Mouse (Mus musculus) megakaryocyte, embryonic 14.5 days (primary cell): Measurements from ENCODE around the gene Ociad1. TPM values are rescaled to one million over a fixed set of nuclear protein-coding genes. Genes with fewer than 3 reads are reported as not detected.

Experiments
- H3K27me3 ChIP-seq: replicated peaks from 2 replicates; pipeline ENCODE3; 2012; ENCODE audit warnings: inconsistent platforms
- H3K36me3 ChIP-seq: replicated peaks from 2 replicates; pipeline ENCODE3; 2012; ENCODE audit warnings: low read length, inconsistent platforms, mixed read lengths
- H3K4me1 ChIP-seq: 2 replicates; pipeline ENCODE4 v1.6.1; 2012; ENCODE audit warnings: inconsistent platforms
- H3K4me3 ChIP-seq: replicated peaks from 2 replicates; pipeline ENCODE3; 2012; ENCODE audit warnings: moderate library complexity, mild to moderate bottlenecking, inconsistent platforms
- H3K9me3 ChIP-seq: 2 replicates; pipeline ENCODE4 v1.6.1; 2012; ENCODE audit warnings: inconsistent platforms
- FLI1 ChIP-seq: IDR thresholded peaks from 2 replicates; pipeline ENCODE4 v1.6.1; 2012; ENCODE audit warnings: low read length, inconsistent platforms, mixed read lengths
- GATA1 ChIP-seq: IDR thresholded peaks from 3 replicates; pipeline ENCODE4 v1.6.1; 2012; ENCODE audit warnings: mixed read lengths, low read length, inconsistent platforms, borderline replicate concordance
- polyA plus RNA-seq: library from polyadenylated mRNA; stranded (reverse); fragments of >175 nt; gene quantifications from 2 replicates; pipeline ENCODE4 v1.2.3, GENCODE M21; 2012; ENCODE audit warnings: low replicate concordance; ENCODE audit not compliant: insufficient read depth

Ociad1 gene
- polyA plus RNA-seq, 1 experiment: 106 TPM

GRCm38 (mm10) chr5:73280567-73280850 lies 12.1 kb upstream of the Ociad1 start:
- Histone ChIP-seq H3K9me3 (peaks cover 13% of the 10 kb centered on the region), H3K4me1 (peaks cover 44% of the 10 kb centered on the region), H3K27me3 (peaks cover 5% of the 10 kb centered on the region), H3K36me3 (peaks cover 5% of the 10 kb centered on the region), H3K4me3 (no peak overlapping the region)
- TF ChIP-seq FLI1: no peak
- TF ChIP-seq GATA1: no peak

GRCm38 (mm10) chr5:73284046-73284445 lies 8.5 kb upstream of the Ociad1 start:
- TF ChIP-seq GATA1 (no peak), FLI1 (no peak)
- H3K36me3 ChIP-seq: peaks cover 5% of the 10 kb centered on the region

GRCm38 (mm10) chr5:73285470-73285978 lies 7.1 kb upstream of the Ociad1 start:
- no peaks in the 10 kb centered on the region for H3K27me3 ChIP-seq

More at GRCm38 (mm10) chr5:73284046-73284445, 8.5 kb upstream of the Ociad1 start:
- Histone ChIP-seq H3K4me1 (peaks cover 71% of the 10 kb centered on the region), H3K27me3 (no peaks in the 10 kb centered on the region), H3K4me3 (peak overlapping the region; percentile 38), H3K9me3 (peaks cover 9% of the 10 kb centered on the region)

GRCm38 (mm10) chr5:73286603-73287002 lies 6.0 kb upstream of the Ociad1 start:
- TF ChIP-seq GATA1 (peak; percentile 24; the same call in 1 of the 3 replicates), FLI1 (no peak)
- Histone ChIP-seq H3K36me3 (peaks cover 5% of the 10 kb centered on the region), H3K4me1 (peaks cover 73% of the 10 kb centered on the region), H3K9me3 (peaks cover 9% of the 10 kb centered on the region), H3K4me3 (peak overlapping the region; percentile 82), H3K27me3 (no peaks in the 10 kb centered on the region)

More at GRCm38 (mm10) chr5:73285470-73285978, 7.1 kb upstream of the Ociad1 start:
- Histone ChIP-seq H3K4me3 (no peak overlapping the region), H3K4me1 (peaks cover 72% of the 10 kb centered on the region), H3K9me3 (peaks cover 9% of the 10 kb centered on the region), H3K36me3 (peaks cover 5% of the 10 kb centered on the region)
- TF ChIP-seq FLI1 (no peak), GATA1 (no peak)

GRCm38 (mm10) chr5:73289900-73290299 lies 2.7 kb upstream of the Ociad1 start:
- H3K9me3 ChIP-seq: no peaks in the 10 kb centered on the region
- TF ChIP-seq FLI1 (no peak), GATA1 (no peak)
- H3K36me3 ChIP-seq: peaks cover 5% of the 10 kb centered on the region
- H3K4me3 ChIP-seq: no peak overlapping the region
- peaks cover 71% of the 10 kb centered on the region for H3K4me1 ChIP-seq
- H3K27me3 ChIP-seq: no peaks in the 10 kb centered on the region

- Histone ChIP-seq H3K4me3 (peak overlapping the region; percentile 99), H3K27me3 (no peaks in the 10 kb centered on the region), H3K9me3 (no peaks in the 10 kb centered on the region), H3K4me1 (peaks cover 66% of the 10 kb centered on the region), H3K36me3 (peaks cover 41% of the 10 kb centered on the region)
- no peak for TF ChIP-seq FLI1
- TF ChIP-seq GATA1: no peak
Observed at GRCm38 (mm10) chr5:73293458-73293827, 859 bp downstream of the Ociad1 start.

GRCm38 (mm10) chr5:73295016-73295415 lies 2.4 kb downstream of the Ociad1 start:
- Histone ChIP-seq H3K9me3 (no peaks in the 10 kb centered on the region), H3K27me3 (no peaks in the 10 kb centered on the region), H3K36me3 (peaks cover 54% of the 10 kb centered on the region), H3K4me3 (peak overlapping the region; percentile 8), H3K4me1 (peaks cover 53% of the 10 kb centered on the region)
- no peak for TF ChIP-seq GATA1

- H3K4me3 ChIP-seq: no peak overlapping the region
- H3K27me3 ChIP-seq: no peaks in the 10 kb centered on the region
- H3K9me3 ChIP-seq: no peaks in the 10 kb centered on the region
- no peak for TF ChIP-seq FLI1
- no peak for TF ChIP-seq GATA1
- peaks cover 63% of the 10 kb centered on the region for H3K36me3 ChIP-seq
- peaks cover 47% of the 10 kb centered on the region for H3K4me1 ChIP-seq
Observed at GRCm38 (mm10) chr5:73295916-73296315, 3.3 kb downstream of the Ociad1 start.

- peaks cover 96% of the 10 kb centered on the region for H3K36me3 ChIP-seq
- H3K27me3 ChIP-seq: no peaks in the 10 kb centered on the region
- TF ChIP-seq FLI1: no peak
- TF ChIP-seq GATA1: no peak
- H3K4me1 ChIP-seq: peaks cover 25% of the 10 kb centered on the region
- no peaks in the 10 kb centered on the region for H3K9me3 ChIP-seq
- no peak overlapping the region for H3K4me3 ChIP-seq
Observed at GRCm38 (mm10) chr5:73301601-73302307, 9.2 kb downstream of the Ociad1 start.

- TF ChIP-seq FLI1 (no peak), GATA1 (no peak)
- H3K36me3 ChIP-seq: peaks cover 99% of the 10 kb centered on the region
- H3K27me3 ChIP-seq: no peaks in the 10 kb centered on the region
- no peaks in the 10 kb centered on the region for H3K9me3 ChIP-seq
- H3K4me1 ChIP-seq: peaks cover 22% of the 10 kb centered on the region
- H3K4me3 ChIP-seq: no peak overlapping the region
Observed at GRCm38 (mm10) chr5:73304507-73304906, 11.9 kb downstream of the Ociad1 start.

- Histone ChIP-seq H3K4me1 (peaks cover 23% of the 10 kb centered on the region), H3K4me3 (no peak overlapping the region), H3K27me3 (no peaks in the 10 kb centered on the region), H3K36me3 (peaks cover 98% of the 10 kb centered on the region), H3K9me3 (no peaks in the 10 kb centered on the region)
- TF ChIP-seq GATA1 (no peak), FLI1 (no peak)
Observed at GRCm38 (mm10) chr5:73306486-73306885, 13.9 kb downstream of the Ociad1 start.
